Mouse (Mus musculus): ENCODE measurements around the gene Hcfc1.

The Hcfc1 gene

GRCm38 (mm10) chrX:73942294-73942693 is 23.9 kb downstream of the Hcfc1 start:
- no peak for DNase-seq (ENCODE audit: low read depth, low spot score)

- DNase-seq (ENCODE audit: low read depth, low spot score), result no peak
Measured at GRCm38 (mm10) chrX:73941860-73942259, 24.3 kb downstream of the Hcfc1 start.

GRCm38 (mm10) chrX:73931871-73932270 is 34.3 kb downstream of the Hcfc1 start:
- no peak for DNase-seq (ENCODE audit: low read depth, low spot score)

GRCm38 (mm10) chrX:73930402-73931062 is 35.6 kb downstream of the Hcfc1 start, which contains the start of gene Renbp:
Gene Renbp (minus strand): TSS chrX:73930850.
- DNase-seq (ENCODE audit: low read depth, low spot score), result peak; percentile 58

GRCm38 (mm10) chrX:73922550-73922882 is 43.6 kb downstream of the Hcfc1 start:
- DNase-seq (ENCODE audit: low read depth, low spot score), result peak; percentile 28

GRCm38 (mm10) chrX:73921823-73922549 is 44.2 kb downstream of the Hcfc1 start, which contains the start of the genes Arhgap4 and Naa10:
Gene Arhgap4 (minus strand): TSS chrX:73921870.
Gene Naa10 (minus strand): TSS chrX:73921944.
- peak; percentile 89 for DNase-seq (ENCODE audit: low read depth, low spot score)

GRCm38 (mm10) chrX:73921285-73921822 is 44.8 kb downstream of the Hcfc1 start:
- DNase-seq (ENCODE audit: low read depth, low spot score), result no peak

- peak; percentile 58 for DNase-seq (ENCODE audit: low read depth, low spot score)
Measured at GRCm38 (mm10) chrX:73918631-73919030, 47.5 kb downstream of the Hcfc1 start.

- no peak for DNase-seq (ENCODE audit: low read depth, low spot score)
Measured at GRCm38 (mm10) chrX:73916945-73917344, 49.2 kb downstream of the Hcfc1 start.

GRCm38 (mm10) chrX:73914827-73915703 is 51.1 kb downstream of the Hcfc1 start:
- DNase-seq (ENCODE audit: low read depth, low spot score), result peak; percentile 97

- peak; percentile 78 for DNase-seq (ENCODE audit: low read depth, low spot score)
Measured at GRCm38 (mm10) chrX:73911588-73911987, 54.6 kb downstream of the Hcfc1 start.

- DNase-seq (ENCODE audit: low read depth, low spot score), result peak; percentile 79
Measured at GRCm38 (mm10) chrX:73911156-73911555, 55.0 kb downstream of the Hcfc1 start.

GRCm38 (mm10) chrX:73910451-73910850 is 55.7 kb downstream of the Hcfc1 start:
- peak; percentile 52 for DNase-seq (ENCODE audit: low read depth, low spot score)

GRCm38 (mm10) chrX:73910049-73910448 is 56.1 kb downstream of the Hcfc1 start:
- no peak for DNase-seq (ENCODE audit: low read depth, low spot score)

GRCm38 (mm10) chrX:73897959-73898358 is 68.2 kb downstream of the Hcfc1 start:
- no peak for DNase-seq (ENCODE audit: low read depth, low spot score)

GRCm38 (mm10) chrX:73895719-73896118 is 70.4 kb downstream of the Hcfc1 start, which contains the start of gene L1cam:
Gene L1cam (minus strand): TSS chrX:73896105.
- DNase-seq (ENCODE audit: low read depth, low spot score), result peak; percentile 47

- DNase-seq (ENCODE audit: low read depth, low spot score), result no peak
Measured at GRCm38 (mm10) chrX:73892833-73893232, 73.3 kb downstream of the Hcfc1 start.
